Comparison of ENCODE assay signal across 24 mouse cellular contexts in genomic region chr1:33395733-33396132, GRCm38 (mm10).
DNase-seq lines count a peak whose midpoint lies in the region; ATAC-seq lines count a peak whose summit lies in the region.
"Had no signal": no experiment of that assay in that cellular context is flagged by ENCODE, and none has a peak within 500 bp of the region (broad histone marks: within the 10 kb centered on the region; RNA-seq: fewer than 3 reads in every experiment).

No protein-coding gene starts in this region.

- DNase-seq in neural tube, embryonic 11.5 days (ENCODE audit: low spot score): no peak
- no peak for DNase-seq in neural tube, embryonic 10.5 days (ENCODE audit: extremely low spot score, low spot score)
- no peak for DNase-seq in hindbrain, embryonic 14.5 days (ENCODE audit: low spot score)
- no peak for DNase-seq in spleen, adult 18-20 months
- no peak for DNase-seq in lung, postnatal 4 days
- no peak for DNase-seq in adrenal gland, postnatal 14 days
- DNase-seq: adrenal gland, postnatal 25 days; cerebellum, adult 2 months; cerebellum, postnatal 14 days; gastrocnemius, postnatal 25 days; heart, adult 18-20 months; heart, postnatal 36 days; right cerebral cortex, postnatal 25 days; thymus, postnatal 14 days had no signal

- no peak overlapping the region for H3K9ac ChIP-seq in neural tube, embryonic 11.5 days (ENCODE audit: low read length)
- H3K9ac ChIP-seq in hindbrain, embryonic 14.5 days: no peak overlapping the region
- H3K9ac ChIP-seq in neural tube, embryonic 12.5 days: no peak overlapping the region
- H3K9ac ChIP-seq: forebrain, embryonic 13.5 days; liver, embryonic 15.5 days; lung, embryonic 15.5 days; midbrain, embryonic 13.5 days had no signal

- no peaks in the 10 kb centered on the region for H3K4me1 ChIP-seq in neural tube, embryonic 11.5 days (ENCODE audit: control insufficient read depth, insufficient read depth, low read length)
- no peaks in the 10 kb centered on the region for H3K4me1 ChIP-seq in hindbrain, embryonic 14.5 days (replicated peaks; ENCODE audit: control insufficient read depth, insufficient read depth, low read length)
- H3K4me1 ChIP-seq in neural tube, embryonic 12.5 days: no peaks in the 10 kb centered on the region
- H3K4me1 ChIP-seq: forebrain, embryonic 13.5 days; liver, embryonic 15.5 days; lung, embryonic 15.5 days; megakaryocyte, embryonic 14.5 days; midbrain, embryonic 13.5 days had no signal

- H3K27me3 ChIP-seq in neural tube, embryonic 11.5 days (ENCODE audit: control insufficient read depth, insufficient read depth, low read length): no peaks in the 10 kb centered on the region
- H3K27me3 ChIP-seq in hindbrain, embryonic 14.5 days (ENCODE audit: control insufficient read depth, insufficient read depth, low read length): no peaks in the 10 kb centered on the region
- H3K27me3 ChIP-seq in neural tube, embryonic 12.5 days (replicated peaks): no peaks in the 10 kb centered on the region
- H3K27me3 ChIP-seq: forebrain, embryonic 13.5 days; liver, embryonic 15.5 days; lung, embryonic 15.5 days; megakaryocyte, embryonic 14.5 days; midbrain, embryonic 13.5 days had no signal

- peak; percentile 58; the same call in 1 of the 2 replicates for ATAC-seq in neural tube, embryonic 11.5 days (ENCODE audit: insufficient read depth, low FRiP score, low TSS enrichment)
- peak; percentile 51; the same call in 1 of the 2 replicates for ATAC-seq in hindbrain, embryonic 14.5 days (ENCODE audit: low FRiP score)
- ATAC-seq in neural tube, embryonic 12.5 days (ENCODE audit: low FRiP score, low read depth): peak; percentile 72
- ATAC-seq: CD4-positive, CD25-positive, alpha-beta regulatory T cell, adult 4 months; forebrain, embryonic 13.5 days; inflammation-experienced regulatory T-cells, adult 6 months; midbrain, embryonic 13.5 days had no signal

- no peak overlapping the region for H3K4me3 ChIP-seq in neural tube, embryonic 11.5 days (ENCODE audit: low read depth, low read length)
- no peak overlapping the region for H3K4me3 ChIP-seq in hindbrain, embryonic 14.5 days (replicated peaks; ENCODE audit: low read length)
- no peak overlapping the region for H3K4me3 ChIP-seq in neural tube, embryonic 12.5 days
- H3K4me3 ChIP-seq: forebrain, embryonic 13.5 days; layer of hippocampus, adult 2 months; liver, embryonic 15.5 days; lung, embryonic 15.5 days; megakaryocyte, embryonic 14.5 days; midbrain, embryonic 13.5 days had no signal

- 70% methylated on average over 10 of the region's 10 CpGs for WGBS in neural tube, embryonic 11.5 days
- WGBS in hindbrain, embryonic 14.5 days: 69% methylated on average over 10 of the region's 10 CpGs
- WGBS in neural tube, embryonic 12.5 days: 83% methylated on average over 10 of the region's 10 CpGs

- H3K4me2 ChIP-seq in neural tube, embryonic 11.5 days (ENCODE audit: low read depth): no peak overlapping the region
- no peak overlapping the region for H3K4me2 ChIP-seq in hindbrain, embryonic 14.5 days (replicated peaks)
- no peak overlapping the region for H3K4me2 ChIP-seq in neural tube, embryonic 12.5 days (replicated peaks)
- H3K4me2 ChIP-seq: forebrain, embryonic 13.5 days; heart, embryonic 11.5 days; liver, embryonic 15.5 days; lung, embryonic 15.5 days; midbrain, embryonic 13.5 days had no signal

- H3K9me3 ChIP-seq in neural tube, embryonic 11.5 days (ENCODE audit: control insufficient read depth, low read length): no peaks in the 10 kb centered on the region
- no peaks in the 10 kb centered on the region for H3K9me3 ChIP-seq in hindbrain, embryonic 14.5 days (ENCODE audit: control insufficient read depth, low read length)
- no peaks in the 10 kb centered on the region for H3K9me3 ChIP-seq in neural tube, embryonic 12.5 days
- H3K9me3 ChIP-seq: forebrain, embryonic 13.5 days; liver, embryonic 15.5 days; lung, embryonic 15.5 days; midbrain, embryonic 13.5 days had no signal

- no peak overlapping the region for H3K27ac ChIP-seq in neural tube, embryonic 11.5 days (ENCODE audit: low read depth, low read length)
- no peak overlapping the region for H3K27ac ChIP-seq in hindbrain, embryonic 14.5 days
- H3K27ac ChIP-seq in neural tube, embryonic 12.5 days: no peak overlapping the region
- H3K27ac ChIP-seq: forebrain, embryonic 13.5 days; layer of hippocampus, adult 2 months; liver, embryonic 15.5 days; lung, embryonic 15.5 days; midbrain, embryonic 13.5 days had no signal

- H3K36me3 ChIP-seq in neural tube, embryonic 11.5 days (ENCODE audit: control insufficient read depth, insufficient read depth, low read length): no peaks in the 10 kb centered on the region
- H3K36me3 ChIP-seq in hindbrain, embryonic 14.5 days (replicated peaks; ENCODE audit: control insufficient read depth, insufficient read depth): no peaks in the 10 kb centered on the region
- H3K36me3 ChIP-seq in neural tube, embryonic 12.5 days: no peaks in the 10 kb centered on the region
- H3K36me3 ChIP-seq: liver, embryonic 15.5 days; lung, embryonic 15.5 days; midbrain, embryonic 13.5 days had no signal
